Mouse (Mus musculus): ENCODE data around the gene Mecom.

DNA sequence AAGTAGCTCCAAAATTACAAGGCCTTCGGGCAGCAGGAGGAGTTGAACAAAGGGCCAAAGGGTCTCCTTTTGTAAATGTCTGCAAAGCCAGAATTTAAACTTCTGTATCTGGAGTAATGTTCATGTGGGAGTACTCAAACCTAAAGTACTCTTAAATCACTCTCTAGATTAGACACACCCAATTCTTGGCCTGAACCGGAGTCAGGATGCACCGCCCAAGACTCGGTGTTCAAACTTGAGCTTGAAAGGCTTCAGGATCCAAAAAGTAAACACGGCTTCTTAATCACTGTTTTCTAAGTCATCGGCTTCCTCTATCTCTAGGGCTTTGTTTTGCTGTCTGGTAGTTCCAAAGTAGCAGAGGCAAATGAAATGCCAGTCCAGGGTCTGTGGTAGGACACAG lies 67.3 kb downstream of the Mecom start:
- no peak for TF ChIP-seq CTCF (IDR thresholded peaks at IDR 0.05; ENCODE audit: borderline replicate concordance, insufficient read depth, low read depth, low read length)
- TF ChIP-seq POLR2A (IDR thresholded peaks at IDR 0.05; ENCODE audit: borderline replicate concordance, insufficient read depth, low read length) = no peak
